Mouse (Mus musculus) thymus, adult 2 months (tissue): ENCODE results near the gene 0610012G03Rik.

Experiments
- CTCF ChIP-seq: fragments of 200-500 bp; IDR thresholded peaks from 2 replicates; pipeline ENCODE4 v1.5.1; 2012; ENCODE audit warnings: mild to moderate bottlenecking, control low read depth, low read length, moderate library complexity, borderline replicate concordance; ENCODE audit not compliant: control insufficient read depth, poor library complexity, insufficient read depth; ENCODE audit errors: extremely low read depth
- POLR2A ChIP-seq: fragments of 200-500 bp; IDR thresholded peaks from 2 replicates; pipeline ENCODE4 v1.6.1; 2012; ENCODE audit warnings: mild to moderate bottlenecking, low read length, control low read depth, moderate library complexity; ENCODE audit not compliant: control insufficient read depth, poor library complexity, insufficient read depth; ENCODE audit errors: extremely low read depth

GRCm38 (mm10) chr16:31940586-31940985, 7.7 kb downstream of the 0610012G03Rik start:
- TF ChIP-seq CTCF (no peak), POLR2A (no peak)
